Mouse (Mus musculus) limb, embryonic 14.5 days (tissue): ENCODE data around the gene Srf. TPM values are rescaled to one million over a fixed set of nuclear protein-coding genes. Genes with fewer than 3 reads are reported as not detected.

ENCODE experiments used
- ATAC-seq: fragments of 200-750 bp; cut with Nextera tagmentation; 2 replicates; pipeline ENCODE4 v1.8.0; 2017; ENCODE audit warnings: low read depth, moderate number of reproducible peaks, moderate TSS enrichment; ENCODE audit not compliant: low FRiP score
- DNase-seq: peaks from one replicate; pipeline ENCODE4 v3.0.0-alpha.2; 2015; ENCODE audit warnings: low spot score
- H3K27ac ChIP-seq: fragments of 300-500 bp; sonication (generic); replicated peaks from 2 replicates; pipeline ENCODE4 v1.5.1; 2014; ENCODE audit warnings: low read depth, mild to moderate bottlenecking, low read length, moderate library complexity, mixed read lengths
- H3K27me3 ChIP-seq: fragments of 300-500 bp; sonication (generic); 2 replicates; pipeline ENCODE4 v1.6.1; 2014; ENCODE audit warnings: low read length, mixed read lengths; ENCODE audit not compliant: control insufficient read depth, insufficient read depth
- H3K36me3 ChIP-seq: fragments of 300-500 bp; sonication (generic); 2 replicates; pipeline ENCODE4 v1.6.1; 2014; ENCODE audit warnings: mild to moderate bottlenecking, low read length, moderate library complexity, mixed read lengths; ENCODE audit not compliant: control insufficient read depth, insufficient read depth
- H3K4me1 ChIP-seq: fragments of 300-500 bp; sonication (generic); 2 replicates; pipeline ENCODE4 v1.6.1; 2014; ENCODE audit warnings: antibody characterized with exemption, low read length, mixed read lengths; ENCODE audit not compliant: control insufficient read depth, insufficient read depth
- H3K4me2 ChIP-seq: fragments of 300-500 bp; sonication (generic); replicated peaks from 2 replicates; pipeline ENCODE4 v1.6.1; 2014; ENCODE audit warnings: low read depth, mild to moderate bottlenecking, low read length, moderate library complexity; ENCODE audit not compliant: severe bottlenecking
- H3K4me3 ChIP-seq: fragments of 300-500 bp; sonication (generic); replicated peaks from 2 replicates; pipeline ENCODE4 v1.5.1; 2014; ENCODE audit warnings: low read length
- H3K9ac ChIP-seq: fragments of 300-500 bp; sonication (generic); 2 replicates; pipeline ENCODE4 v1.6.1; 2014; ENCODE audit warnings: mild to moderate bottlenecking, low read depth, low read length, moderate library complexity; ENCODE audit not compliant: severe bottlenecking
- H3K9me3 ChIP-seq: fragments of 300-500 bp; sonication (generic); 2 replicates; pipeline ENCODE4 v1.6.1; 2016; ENCODE audit warnings: low read length; ENCODE audit not compliant: control insufficient read depth
- POLR2A ChIP-seq: fragments of 200-500 bp; IDR thresholded peaks from 2 replicates; pipeline ENCODE4 v1.8.0; 2012; ENCODE audit warnings: inconsistent platforms, mild to moderate bottlenecking, moderate library complexity, borderline replicate concordance; ENCODE audit not compliant: insufficient read depth, insufficient read length; ENCODE audit errors: extremely low read depth
- WGBS: fragments of 180-500 bp; shearing (Covaris S2); extraction: QIAGEN DNeasy Blood & Tissue Kit; methylation state at CpG from one replicate; pipeline ENCODE4 v1.1.7; 2014; 5-methylcytosine and 5-hydroxymethylcytosine counted together
- polyA plus RNA-seq, 2 experiments: library from polyadenylated mRNA; depleted of rRNA in 1 of 2; stranded (reverse) in 1 of 2; unstranded in 1 of 2; fragments of >200 nt; fragmentation: Nextera tagmentation in 1 of 2; extraction: Ambion mirVana in 1 of 2; gene quantifications; 2 replicates each; pipeline versions ENCODE4 v1.2.1 to v1.2.3; 2012 to 2014

The Srf gene
- polyA plus RNA-seq, 2 experiments: 10.2 to 87.2 TPM

- Histone ChIP-seq H3K4me3 (no peak overlapping the region), H3K9ac (no peak overlapping the region), H3K4me2 (no peak overlapping the region), H3K4me1 (peaks cover 16% of the 10 kb centered on the region), H3K9me3 (no peaks in the 10 kb centered on the region), H3K27me3 (no peaks in the 10 kb centered on the region), H3K27ac (no peak overlapping the region), H3K36me3 (peaks cover 54% of the 10 kb centered on the region)
- DNase-seq (no peak), ATAC-seq (no peak)
- TF ChIP-seq POLR2A: no peak
- WGBS: 95% methylated on average over 7 of the region's 7 CpGs
Observed at GRCm38 (mm10) chr17:46590439-46590838, 34.5 kb upstream of the Srf start.

- Histone ChIP-seq H3K9me3 (no peaks in the 10 kb centered on the region), H3K36me3 (peaks cover 61% of the 10 kb centered on the region), H3K4me1 (peaks cover 9% of the 10 kb centered on the region), H3K4me3 (no peak overlapping the region), H3K27me3 (no peaks in the 10 kb centered on the region), H3K9ac (no peak overlapping the region), H3K4me2 (no peak overlapping the region), H3K27ac (no peak overlapping the region)
- DNase-seq (no peak), ATAC-seq (no peak)
- WGBS: 88% methylated on average over 16 of the region's 16 CpGs
- TF ChIP-seq POLR2A: no peak
Observed at GRCm38 (mm10) chr17:46589635-46590314, 33.8 kb upstream of the Srf start.

- ATAC-seq (no peak), DNase-seq (no peak)
- Histone ChIP-seq H3K4me1 (peaks cover 2% of the 10 kb centered on the region; the same call in 1 of the 2 replicates), H3K9ac (no peak overlapping the region), H3K27me3 (no peaks in the 10 kb centered on the region), H3K4me3 (no peak overlapping the region), H3K4me2 (no peak overlapping the region), H3K9me3 (no peaks in the 10 kb centered on the region), H3K36me3 (peaks cover 66% of the 10 kb centered on the region), H3K27ac (no peak overlapping the region)
- TF ChIP-seq POLR2A: no peak
- WGBS: 97% methylated on average over 6 of the region's 6 CpGs
Observed at GRCm38 (mm10) chr17:46588913-46589312, 32.9 kb upstream of the Srf start.

- no peak for TF ChIP-seq POLR2A
- H3K4me3 ChIP-seq: no peak overlapping the region
- H3K36me3 ChIP-seq: peaks cover 67% of the 10 kb centered on the region
- 85% methylated on average over 9 of the region's 9 CpGs for WGBS
- H3K4me1 ChIP-seq: no peaks in the 10 kb centered on the region
- H3K4me2 ChIP-seq: no peak overlapping the region
- no peaks in the 10 kb centered on the region for H3K9me3 ChIP-seq
- no peak overlapping the region for H3K9ac ChIP-seq
- no peak for ATAC-seq
- no peaks in the 10 kb centered on the region for H3K27me3 ChIP-seq
- DNase-seq: no peak
- no peak overlapping the region for H3K27ac ChIP-seq
Observed at GRCm38 (mm10) chr17:46588173-46588572, 32.2 kb upstream of the Srf start.

GRCm38 (mm10) chr17:46586327-46586726 is 30.4 kb upstream of the Srf start:
- peaks cover 82% of the 10 kb centered on the region for H3K36me3 ChIP-seq
- no peak overlapping the region for H3K27ac ChIP-seq
- no peaks in the 10 kb centered on the region for H3K27me3 ChIP-seq
- H3K4me3 ChIP-seq: no peak overlapping the region
- H3K9me3 ChIP-seq: no peaks in the 10 kb centered on the region
- DNase-seq (no peak), ATAC-seq (no peak)
- H3K9ac ChIP-seq: no peak overlapping the region
- H3K4me2 ChIP-seq: no peak overlapping the region
- 89% methylated on average over 8 of the region's 8 CpGs for WGBS
- TF ChIP-seq POLR2A: no peak
- no peaks in the 10 kb centered on the region for H3K4me1 ChIP-seq

- no peak for TF ChIP-seq POLR2A
- Histone ChIP-seq H3K27me3 (no peaks in the 10 kb centered on the region), H3K36me3 (peaks cover 85% of the 10 kb centered on the region), H3K9me3 (no peaks in the 10 kb centered on the region), H3K4me2 (no peak overlapping the region), H3K4me3 (no peak overlapping the region), H3K4me1 (no peaks in the 10 kb centered on the region), H3K27ac (no peak overlapping the region), H3K9ac (no peak overlapping the region)
- 77% methylated on average over 5 of the region's 5 CpGs for WGBS
- no peak for ATAC-seq
- DNase-seq: no peak
Observed at GRCm38 (mm10) chr17:46578650-46579049, 22.7 kb upstream of the Srf start.
